Mouse (Mus musculus): ENCODE measurements around the gene Sae1.
A peak's percentile ranks its signal among the peaks of the same experiment; 100 is the strongest.
"Not testable (repeated sequence)": the region's sequence is repeated elsewhere in the genome, so short reads cannot be mapped to it uniquely, and the experiment has no call there.

The Sae1 gene

GRCm38 (mm10) chr7:16310521-16311452 lies 76.8 kb downstream of the Sae1 start:
- DNase-seq (ENCODE audit: low read depth, low spot score), result peak; percentile 25

GRCm38 (mm10) chr7:16310020-16310520 lies 77.5 kb downstream of the Sae1 start:
- DNase-seq (ENCODE audit: low read depth, low spot score), result peak; percentile 71

- peak; percentile 73 for DNase-seq (ENCODE audit: low read depth, low spot score)
Observed at GRCm38 (mm10) chr7:16309318-16310019, 78.1 kb downstream of the Sae1 start.

GRCm38 (mm10) chr7:16308555-16309317 lies 78.9 kb downstream of the Sae1 start:
- DNase-seq (ENCODE audit: low read depth, low spot score), result no peak

- DNase-seq (ENCODE audit: low read depth, low spot score), result not testable (repeated sequence)
Observed at GRCm38 (mm10) chr7:16308093-16308492, 79.5 kb downstream of the Sae1 start, which contains the start of gene Bbc3. Gene Bbc3, plus strand, starts transcription at chr7:16308393.

GRCm38 (mm10) chr7:16307141-16307540 lies 80.5 kb downstream of the Sae1 start:
- not testable (repeated sequence) for DNase-seq (ENCODE audit: low read depth, low spot score)

GRCm38 (mm10) chr7:16299419-16300035 lies 88.1 kb downstream of the Sae1 start:
- DNase-seq (ENCODE audit: low read depth, low spot score), result peak; percentile 88

GRCm38 (mm10) chr7:16298927-16299326 lies 88.7 kb downstream of the Sae1 start:
- DNase-seq (ENCODE audit: low read depth, low spot score), result no peak

GRCm38 (mm10) chr7:16297616-16298015 lies 90.0 kb downstream of the Sae1 start:
- DNase-seq (ENCODE audit: low read depth, low spot score), result no peak

GRCm38 (mm10) chr7:16296766-16297390 lies 90.7 kb downstream of the Sae1 start:
- DNase-seq (ENCODE audit: low read depth, low spot score), result peak; percentile 82

GRCm38 (mm10) chr7:16296146-16296545 lies 91.5 kb downstream of the Sae1 start:
- DNase-seq (ENCODE audit: low read depth, low spot score), result no peak

GRCm38 (mm10) chr7:16295321-16295900 lies 92.2 kb downstream of the Sae1 start:
- DNase-seq (ENCODE audit: low read depth, low spot score), result peak; percentile 81

GRCm38 (mm10) chr7:16294837-16295236 lies 92.8 kb downstream of the Sae1 start:
- peak; percentile 95 for DNase-seq (ENCODE audit: low read depth, low spot score)

- no peak for DNase-seq (ENCODE audit: low read depth, low spot score)
Observed at GRCm38 (mm10) chr7:16294346-16294745, 93.3 kb downstream of the Sae1 start.

GRCm38 (mm10) chr7:16287791-16288190 lies 99.8 kb downstream of the Sae1 start:
- no peak for DNase-seq (ENCODE audit: low read depth, low spot score)

- no peak for DNase-seq (ENCODE audit: low read depth, low spot score)
Observed at GRCm38 (mm10) chr7:16287016-16287415, 100.6 kb downstream of the Sae1 start.

- DNase-seq (ENCODE audit: low read depth, low spot score), result peak; percentile 99
Observed at GRCm38 (mm10) chr7:16286026-16286961, 101.3 kb downstream of the Sae1 start, which contains the start of gene Ccdc9. Gene Ccdc9, minus strand, starts transcription at chr7:16286795.

- DNase-seq (ENCODE audit: low read depth, low spot score), result peak; percentile 51
Observed at GRCm38 (mm10) chr7:16285450-16286025, 102.1 kb downstream of the Sae1 start.

GRCm38 (mm10) chr7:16284904-16285303 lies 102.7 kb downstream of the Sae1 start:
- DNase-seq (ENCODE audit: low read depth, low spot score), result no peak
